Mouse (Mus musculus) CH12.LX (cell line): ENCODE measurements around the gene Gm11937. TPM values are rescaled to one million over a fixed set of nuclear protein-coding genes. Genes with fewer than 3 reads are reported as not detected.

Source experiments
- DNase-seq: peaks from one replicate; pipeline ENCODE4 v3.0.0-alpha.2; 2013; ENCODE audit errors: extremely low read depth
- H3K27ac ChIP-seq: 2 replicates; pipeline ENCODE4 v1.5.1; 2012; ENCODE audit warnings: low read depth, mild to moderate bottlenecking, control low read depth, moderate library complexity; ENCODE audit not compliant: insufficient read depth
- H3K27me3 ChIP-seq: replicated peaks from 2 replicates; pipeline ENCODE3; 2012; ENCODE audit warnings: inconsistent platforms
- H3K36me3 ChIP-seq, 2 experiments: replicated peaks in 1 of 2; 2 replicates each; pipeline versions ENCODE3 to v1.6.1; 2012; ENCODE audit warnings: inconsistent platforms in 1 of 2, low read length in 1 of 2, mild to moderate bottlenecking in 1 of 2, mixed read lengths in 1 of 2, moderate library complexity in 1 of 2; ENCODE audit not compliant: control insufficient read depth in 1 of 2, insufficient read depth in 1 of 2
- H3K4me1 ChIP-seq, 2 experiments: 2 replicates each; pipeline ENCODE4 v1.6.1; 2012; ENCODE audit warnings: inconsistent platforms in 1 of 2, moderate library complexity in 1 of 2; ENCODE audit not compliant: insufficient read depth in 2 of 2, control insufficient read depth in 1 of 2
- H3K4me2 ChIP-seq: 2 replicates; pipeline ENCODE4 v1.6.1; 2012; ENCODE audit warnings: low read depth, mild to moderate bottlenecking, control low read depth; ENCODE audit not compliant: poor library complexity, insufficient read depth, severe bottlenecking
- H3K4me3 ChIP-seq, 3 experiments: fragments of 150-350 bp in 1 of 3; sonication (generic) in 1 of 3; replicated peaks in 1 of 3; 2 replicates each; pipeline versions ENCODE3 to v1.5.1; 2011 to 2012; ENCODE audit warnings: low read depth in 2 of 3, low read length in 2 of 3, mild to moderate bottlenecking in 2 of 3, moderate library complexity in 2 of 3, control low read depth in 1 of 3, improper control_type of control experiment in 1 of 3, inconsistent platforms in 1 of 3, mixed read lengths in 1 of 3; ENCODE audit not compliant: poor library complexity in 1 of 3
- H3K79me2 ChIP-seq: replicated peaks from 2 replicates; pipeline ENCODE4 v1.6.1; 2012; ENCODE audit warnings: mild to moderate bottlenecking, moderate library complexity; ENCODE audit not compliant: control insufficient read depth, poor library complexity, insufficient read depth, severe bottlenecking; ENCODE audit errors: extremely low read depth
- H3K9ac ChIP-seq: 2 replicates; pipeline ENCODE4 v1.6.1; 2012; ENCODE audit warnings: low read depth, mild to moderate bottlenecking, control low read depth, moderate library complexity; ENCODE audit not compliant: insufficient read depth
- H3K9me3 ChIP-seq: replicated peaks from 2 replicates; pipeline ENCODE3; 2012; ENCODE audit warnings: low read length, inconsistent platforms, mixed read lengths
- BHLHE40 ChIP-seq: IDR thresholded peaks from 2 replicates; pipeline ENCODE4 v1.6.1; 2011; ENCODE audit warnings: mild to moderate bottlenecking, low read depth, low read length, improper control_type of control experiment
- CHD1 ChIP-seq: IDR thresholded peaks from 2 replicates; pipeline ENCODE4 v1.6.1; 2012; ENCODE audit warnings: low read depth, low read length, improper control_type of control experiment, inconsistent platforms
- E2F4 ChIP-seq: IDR thresholded peaks from 2 replicates; pipeline ENCODE4 v1.6.1; 2011; ENCODE audit warnings: low read depth, low read length, improper control_type of control experiment; ENCODE audit not compliant: insufficient replicate concordance
- ELF1 ChIP-seq: IDR thresholded peaks from 2 replicates; pipeline ENCODE4 v1.6.1; 2014; ENCODE audit warnings: low read depth, mild to moderate bottlenecking, inconsistent platforms, low read length, improper control_type of control experiment
- EP300 ChIP-seq: IDR thresholded peaks from 2 replicates; pipeline ENCODE4 v1.6.1; 2011; ENCODE audit warnings: low read length, improper control_type of control experiment
- ETS1 ChIP-seq: conservative IDR thresholded peaks from 2 replicates; pipeline ENCODE4 v1.6.1; 2012; ENCODE audit warnings: low read depth, mild to moderate bottlenecking, inconsistent platforms, low read length, improper control_type of control experiment, moderate library complexity
- HCFC1 ChIP-seq: IDR thresholded peaks from 2 replicates; pipeline ENCODE4 v1.6.1; 2012; ENCODE audit warnings: low read depth, mild to moderate bottlenecking, inconsistent platforms, low read length, improper control_type of control experiment
- JUND ChIP-seq: conservative IDR thresholded peaks from 2 replicates; pipeline ENCODE4 v1.6.1; 2011; ENCODE audit warnings: low read depth, low read length, improper control_type of control experiment
- KAT2A ChIP-seq: IDR thresholded peaks from 2 replicates; pipeline ENCODE4 v1.6.1; 2012; ENCODE audit warnings: low read length, improper control_type of control experiment, inconsistent platforms; ENCODE audit not compliant: insufficient replicate concordance
- MAX ChIP-seq: IDR thresholded peaks from 2 replicates; pipeline ENCODE4 v1.6.1; 2011; ENCODE audit warnings: low read length, improper control_type of control experiment
- MAZ ChIP-seq: IDR thresholded peaks from 2 replicates; pipeline ENCODE4 v1.6.1; 2012; ENCODE audit warnings: low read depth, mild to moderate bottlenecking, inconsistent platforms, low read length, improper control_type of control experiment, moderate library complexity
- MEF2A ChIP-seq: IDR thresholded peaks from 2 replicates; pipeline ENCODE4 v1.6.1; 2014; ENCODE audit warnings: low read depth, mild to moderate bottlenecking, inconsistent platforms, low read length, improper control_type of control experiment, borderline replicate concordance
- MXI1 ChIP-seq: IDR thresholded peaks from 2 replicates; pipeline ENCODE4 v1.6.1; 2011; ENCODE audit warnings: mild to moderate bottlenecking, low read depth, low read length, improper control_type of control experiment
- MYC ChIP-seq: IDR thresholded peaks from 2 replicates; pipeline ENCODE4 v1.6.1; 2011; ENCODE audit warnings: low read depth, mild to moderate bottlenecking, improper control_type of control experiment, low read length
- NELFE ChIP-seq: IDR thresholded peaks from 2 replicates; pipeline ENCODE4 v1.6.1; 2011; ENCODE audit warnings: low read depth, low read length, improper control_type of control experiment
- NRF1 ChIP-seq: IDR thresholded peaks from 2 replicates; pipeline ENCODE4 v1.6.1; 2014; ENCODE audit warnings: low read depth, mild to moderate bottlenecking, inconsistent platforms, low read length, improper control_type of control experiment, moderate library complexity
- PAX5 ChIP-seq: IDR thresholded peaks from 2 replicates; pipeline ENCODE4 v1.6.1; 2012; ENCODE audit warnings: low read length, inconsistent platforms, mixed read lengths
- POLR2A ChIP-seq: IDR thresholded peaks from 2 replicates; pipeline ENCODE4 v1.6.1; 2011; ENCODE audit warnings: low read depth, mild to moderate bottlenecking, improper control_type of control experiment, low read length
- RAD21 ChIP-seq: IDR thresholded peaks from 2 replicates; pipeline ENCODE4 v1.6.1; 2011; ENCODE audit warnings: low read depth, mild to moderate bottlenecking, low read length, improper control_type of control experiment, moderate library complexity
- RCOR1 ChIP-seq: conservative IDR thresholded peaks from 2 replicates; pipeline ENCODE4 v1.6.1; 2012; ENCODE audit warnings: low read depth, mild to moderate bottlenecking, inconsistent platforms, low read length, improper control_type of control experiment
- SIN3A ChIP-seq: IDR thresholded peaks from 2 replicates; pipeline ENCODE4 v1.6.1; 2012; ENCODE audit warnings: low read length, improper control_type of control experiment, inconsistent platforms
- TBP ChIP-seq: conservative IDR thresholded peaks from 2 replicates; pipeline ENCODE4 v1.6.1; 2011; ENCODE audit warnings: low read depth, low read length, improper control_type of control experiment
- TCF12 ChIP-seq: IDR thresholded peaks from 2 replicates; pipeline ENCODE4 v1.6.1; 2014; ENCODE audit warnings: low read depth, mild to moderate bottlenecking, inconsistent platforms, low read length, improper control_type of control experiment
- USF1 ChIP-seq: IDR thresholded peaks from 2 replicates; pipeline ENCODE4 v1.6.1; 2014; ENCODE audit warnings: low read depth, mild to moderate bottlenecking, inconsistent platforms, low read length, improper control_type of control experiment
- USF2 ChIP-seq: conservative IDR thresholded peaks from 2 replicates; pipeline ENCODE4 v1.6.1; 2011; ENCODE audit warnings: low read depth, low read length, improper control_type of control experiment
- ZC3H11A ChIP-seq: IDR thresholded peaks from 2 replicates; pipeline ENCODE4 v1.6.1; 2012; ENCODE audit warnings: low read depth, mild to moderate bottlenecking, inconsistent platforms, low read length, improper control_type of control experiment
- ZKSCAN1 ChIP-seq: IDR thresholded peaks from 2 replicates; pipeline ENCODE4 v1.6.1; 2012; ENCODE audit warnings: low read depth, inconsistent platforms, low read length, improper control_type of control experiment, borderline replicate concordance
- dilution Hi-C: fragments of 300-500 bp; cut with MboI; formaldehyde crosslinking; loops from 2 replicates; pipeline ENCODE4 v1.14.3; 2020; ENCODE audit warnings: low sequenced_read_pairs; ENCODE audit not compliant: extremely low pct_unique_long_range_greater_than_20kb, extremely low pct_ligation_motif_present
- in situ Hi-C: fragments of 300-500 bp; cut with MboI; formaldehyde crosslinking; loops from 3 replicates; pipeline ENCODE4 v1.14.3; 2019; ENCODE audit warnings: low sequenced_read_pairs, low pct_ligation_motif_present, low pct_unique_long_range_greater_than_20kb, mixed read lengths
- polyA plus RNA-seq: library from polyadenylated mRNA; unstranded; fragments of >175 nt; gene quantifications from 2 replicates; pipeline ENCODE4 v1.2.1, GENCODE M21; 2012; ENCODE audit warnings: low read depth; ENCODE audit not compliant: insufficient read length
- total RNA-seq, 2 experiments: library from RNA; depleted of rRNA; stranded (reverse); fragments of 300-350 nt in 1 of 2; fragments of >200 nt in 1 of 2; gene quantifications; 2 replicates each; pipeline ENCODE4 v1.2.3; 2012 to 2014

The Gm11937 gene
- total and polyA plus RNA-seq, 3 experiments, result not detected

DNA sequence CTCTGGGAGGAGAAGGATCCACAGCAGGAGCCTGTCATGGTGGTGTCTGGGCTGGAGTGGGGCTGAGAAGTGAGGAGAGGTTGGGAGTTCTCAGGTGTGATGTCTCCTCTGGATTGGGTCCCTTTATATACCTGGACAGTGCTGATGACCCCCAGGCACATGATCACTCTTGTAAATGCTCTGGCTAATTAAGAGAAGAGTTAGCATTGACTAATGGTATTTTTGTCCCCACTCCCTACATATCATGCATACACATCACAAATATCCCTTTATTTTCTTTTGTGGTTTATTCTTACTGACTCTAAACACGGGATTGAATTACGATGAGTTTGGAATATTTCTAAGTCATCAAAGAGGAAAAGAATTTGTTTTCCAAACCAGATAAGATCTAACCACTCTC lies 10.3 kb upstream of the Gm11937 start, which contains the start of gene Gm11562:
Gm11562 (minus strand) TSS at position 101 of the 400 bp plus-strand sequence.
- H3K36me3 ChIP-seq, result no peaks in the 10 kb centered on the region
- no peak within 1 kb of the TSS for H3K27ac ChIP-seq
- dilution Hi-C loops, result no loop called here
- H3K4me2 ChIP-seq, result no peak within 1 kb of the TSS
- no peak within 1 kb of the TSS for H3K9ac ChIP-seq
- H3K9me3 ChIP-seq, result peaks cover 4% of the 10 kb centered on the region
- H3K27me3 ChIP-seq, result peaks cover 85% of the 10 kb centered on the region
- in situ Hi-C loops, result no loop called here
- H3K4me3 ChIP-seq, result no peak within 1 kb of the TSS
- no peak for DNase-seq
- no peaks in the 10 kb centered on the region for H3K4me1 ChIP-seq
- TF ChIP-seq NELFE (no peak), USF1 (no peak), BHLHE40 (no peak), POLR2A (no peak), SIN3A (no peak), RCOR1 (no peak), ZC3H11A (no peak), ELF1 (no peak), MYC (no peak), RAD21 (no peak), JUND (no peak), HCFC1 (no peak), E2F4 (no peak), ZKSCAN1 (no peak), TBP (no peak), KAT2A (no peak), PAX5 (no peak), EP300 (no peak), USF2 (no peak), MAZ (no peak)
- TF ChIP-seq, all 38 proteins: peak for 0
- H3K79me2 ChIP-seq, result no peaks in the 10 kb centered on the region

DNA sequence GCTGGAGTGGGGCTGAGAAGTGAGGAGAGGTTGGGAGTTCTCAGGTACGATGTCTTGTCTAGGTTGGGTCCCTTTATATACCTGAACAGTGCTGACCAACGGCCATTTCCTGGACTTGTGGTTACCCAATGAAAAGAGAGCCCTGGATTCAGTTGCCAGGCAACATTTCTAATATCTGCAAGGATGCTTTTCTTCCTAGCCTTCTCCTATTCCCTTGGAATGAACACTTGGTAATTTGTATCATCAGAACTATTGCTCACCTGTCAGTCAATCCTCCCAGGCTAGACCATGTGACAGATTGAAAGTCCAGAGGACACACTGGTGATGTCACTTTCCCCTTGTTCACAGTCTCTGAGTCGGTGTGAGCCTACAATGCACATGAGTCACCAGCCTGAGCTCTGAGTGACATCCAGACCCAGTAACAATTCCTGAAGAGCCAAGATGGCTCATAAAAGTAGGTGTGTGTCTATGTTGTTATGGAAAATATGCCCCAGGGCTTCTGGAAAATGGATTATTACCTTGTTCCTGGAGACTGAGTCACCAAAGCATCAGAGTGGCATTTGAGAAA lies 4.9 kb upstream of the Gm11937 start, which contains the start of gene Krtap2-4:
Krtap2-4 (minus strand) TSS at position 51 of the 568 bp plus-strand sequence.
- dilution Hi-C loops, result no loop called here
- no peak for DNase-seq
- H3K36me3 ChIP-seq, result no peaks in the 10 kb centered on the region
- no peaks in the 10 kb centered on the region for H3K79me2 ChIP-seq
- in situ Hi-C loops, result no loop called here
- TF ChIP-seq NELFE, result no peak
- no peak for TF ChIP-seq CHD1
- no peak for TF ChIP-seq MAX
- no peak for TF ChIP-seq MXI1
- no peak for TF ChIP-seq JUND
- TF ChIP-seq TCF12, result no peak
- TF ChIP-seq ZKSCAN1, result no peak
- TF ChIP-seq SIN3A, result no peak
- no peak for TF ChIP-seq NRF1
- TF ChIP-seq MEF2A, result no peak
- TF ChIP-seq USF2, result no peak
- TF ChIP-seq ETS1, result no peak
- TF ChIP-seq, all 38 proteins: peak for 0
- Histone ChIP-seq H3K4me3 (no peak within 1 kb of the TSS), H3K9ac (no peak within 1 kb of the TSS), H3K4me2 (no peak within 1 kb of the TSS), H3K9me3 (no peaks in the 10 kb centered on the region), H3K27me3 (peaks cover 79% of the 10 kb centered on the region), H3K27ac (no peak within 1 kb of the TSS), H3K4me1 (no peaks in the 10 kb centered on the region)
